Mouse (Mus musculus) stomach, postnatal 0 days (tissue): ENCODE results near the gene Dnm3.

ENCODE experiments used
- CTCF ChIP-seq: IDR thresholded peaks from 2 replicates; pipeline ENCODE4 v1.5.1; 2016; ENCODE audit warnings: antibody characterized with exemption, low read depth, mild to moderate bottlenecking, moderate library complexity
- EP300 ChIP-seq: optimal IDR thresholded peaks from 2 replicates; pipeline ENCODE3; 2016; ENCODE audit warnings: antibody characterized with exemption

DNA sequence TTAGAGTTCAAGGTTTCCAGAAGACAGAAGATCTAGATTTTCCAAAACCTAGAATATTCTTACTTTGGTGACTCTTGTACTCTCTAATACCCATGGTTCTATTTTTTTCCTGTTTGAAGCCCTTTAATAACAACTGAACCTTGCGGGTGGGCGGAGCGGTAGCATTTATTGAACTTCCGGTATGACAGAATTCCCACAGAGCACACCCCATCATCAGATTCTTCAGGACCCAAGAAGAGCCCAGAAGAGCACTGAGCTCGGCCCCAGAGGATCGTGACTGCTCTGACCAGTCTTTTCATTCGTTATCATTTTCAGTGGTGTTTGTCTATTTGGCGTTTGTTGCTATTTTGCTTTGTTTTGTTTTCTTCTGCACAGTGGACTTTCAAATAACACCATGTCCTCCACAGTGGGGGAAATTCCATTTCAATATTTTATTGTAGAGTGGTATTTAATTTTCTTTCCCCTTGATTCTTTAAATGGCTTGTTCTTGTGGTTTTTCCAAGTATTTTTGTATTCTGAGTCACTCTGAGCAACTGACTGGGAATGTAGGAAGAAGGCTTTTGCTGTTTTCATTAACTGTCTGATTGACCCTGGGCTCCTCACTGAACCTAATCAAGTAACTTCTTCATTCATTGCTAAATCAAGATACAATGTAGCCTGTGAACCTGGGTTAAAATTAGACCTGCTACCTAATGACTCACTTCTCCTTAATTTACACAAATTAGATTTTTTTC, 344.8 kb downstream of the Dnm3 start:
- no peak for TF ChIP-seq EP300
- no peak for TF ChIP-seq CTCF
